Mouse (Mus musculus) ES-Bruce4 (cell line): Measurements from ENCODE around the gene Vmn1r200.

Source experiments
- CTCF ChIP-seq: IDR thresholded peaks from one replicate; pipeline ENCODE4 v1.8.1; 2011; ENCODE audit warnings: low read depth, low read length
- EP300 ChIP-seq: IDR thresholded peaks from 2 replicates; pipeline ENCODE4 v1.6.1; 2011; ENCODE audit warnings: low read depth, low read length; ENCODE audit not compliant: insufficient read depth
- POLR2A ChIP-seq: IDR thresholded peaks from one replicate; pipeline ENCODE4 v1.8.1; 2011; ENCODE audit warnings: low read length; ENCODE audit not compliant: insufficient read depth

DNA sequence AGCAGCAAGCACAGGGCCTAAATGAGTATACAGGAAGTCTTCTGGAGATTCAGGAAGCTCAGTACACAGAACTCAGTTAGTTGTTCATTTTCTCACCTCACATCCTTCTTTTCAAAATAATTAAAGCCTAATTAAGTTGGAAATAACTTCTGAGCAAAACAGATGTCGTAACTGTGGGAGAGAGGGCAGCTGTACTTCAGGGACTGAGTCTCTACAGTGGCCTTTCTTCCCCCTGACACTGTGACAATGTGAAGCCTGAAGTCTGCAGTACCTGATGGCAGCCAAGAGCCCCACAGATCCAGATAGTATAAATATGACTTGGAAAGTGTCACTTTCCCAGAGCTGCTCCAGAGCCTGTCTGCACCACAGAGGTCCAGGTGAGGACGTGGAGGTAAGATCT is 10.7 kb upstream of the Vmn1r200 start, which contains the start of gene Vmn1r199:
- no peak for TF ChIP-seq CTCF
- no peak for TF ChIP-seq POLR2A
- no peak for TF ChIP-seq EP300
